Mouse (Mus musculus) ES-Bruce4 (cell line): ENCODE measurements around the gene Sh3rf1.

ENCODE experiments used
- CTCF ChIP-seq: IDR thresholded peaks from one replicate; pipeline ENCODE4 v1.8.1; 2011; ENCODE audit warnings: low read depth, low read length
- POLR2A ChIP-seq: IDR thresholded peaks from one replicate; pipeline ENCODE4 v1.8.1; 2011; ENCODE audit warnings: low read length; ENCODE audit not compliant: insufficient read depth

- TF ChIP-seq POLR2A (no peak), CTCF (no peak)
Observed at GRCm38 (mm10) chr8:61421606-61422005, 197.9 kb downstream of the Sh3rf1 start.
